Mouse (Mus musculus) cerebellum, adult (tissue): ENCODE measurements at regions not wholly inside any gene's neighbourhood (a gene's known extent, or its start where the extent isn't known, plus 50 kb on each side); places are given as distances from the start of the nearest gene placed in this dataset.
"Not testable (repeated sequence)": the region's sequence is repeated elsewhere in the genome, so short reads cannot be mapped to it uniquely, and the experiment has no call there.

Source experiments
- ATAC-seq: cut with Nextera tagmentation; 2 replicates; pipeline ENCODE4 v1.9.2; 2017; ENCODE audit warnings: mild to moderate bottlenecking, moderate library complexity, mixed read lengths; ENCODE audit not compliant: insufficient number of reproducible peaks, low FRiP score, low TSS enrichment

GRCm38 (mm10) chr5:7732566-7732965, 227.7 kb upstream of the Steap4 start:
- not testable (repeated sequence) for ATAC-seq

GRCm38 (mm10) chr5:7779827-7780226, 180.4 kb upstream of the Steap4 start:
- no peak for ATAC-seq

GRCm38 (mm10) chr5:7782235-7782634, 178.0 kb upstream of the Steap4 start:
- no peak for ATAC-seq

GRCm38 (mm10) chr5:7788406-7788805, 171.9 kb upstream of the Steap4 start:
- ATAC-seq = no peak

- ATAC-seq = no peak
Observed at GRCm38 (mm10) chr5:7789126-7789525, 171.1 kb upstream of the Steap4 start.

DNA sequence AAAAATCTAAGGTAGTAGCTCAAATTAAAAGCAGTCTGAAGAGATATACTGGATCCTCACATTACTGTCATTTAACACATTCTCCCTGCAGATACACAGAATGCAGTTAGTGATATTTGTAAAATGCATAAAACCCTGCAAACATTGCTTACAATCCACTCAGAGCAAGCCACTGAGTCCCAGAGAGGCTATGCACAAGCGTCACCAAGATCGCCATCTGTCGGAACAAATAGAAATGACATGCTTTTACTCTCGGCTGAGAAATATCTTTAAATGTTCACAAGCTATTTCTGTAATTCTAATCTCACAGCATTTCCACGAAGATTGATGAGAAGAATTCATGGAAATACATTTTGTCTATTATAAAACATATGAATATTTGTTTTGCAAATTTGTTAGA, 139.7 kb upstream of the Steap4 start:
- ATAC-seq = no peak

DNA sequence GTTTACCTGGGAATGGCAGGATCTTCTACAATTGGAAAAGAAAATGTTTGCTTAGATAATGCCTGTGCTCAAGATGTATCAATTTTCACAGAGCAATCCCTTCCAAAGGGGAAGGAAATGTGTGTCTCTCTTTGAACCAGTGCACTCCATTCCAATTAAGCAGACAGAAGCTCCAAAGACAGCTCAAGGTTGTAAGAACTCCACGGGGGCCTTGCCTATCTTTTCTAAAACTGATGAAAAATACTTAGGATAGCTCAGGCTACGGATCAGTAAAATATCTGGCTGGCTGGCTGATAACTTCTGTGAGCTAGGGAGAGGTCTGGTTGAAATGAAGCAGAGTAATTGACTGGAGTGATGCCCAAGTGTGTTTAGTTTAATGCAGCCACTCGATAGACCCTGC, 138.6 kb upstream of the Steap4 start:
- ATAC-seq = no peak

DNA sequence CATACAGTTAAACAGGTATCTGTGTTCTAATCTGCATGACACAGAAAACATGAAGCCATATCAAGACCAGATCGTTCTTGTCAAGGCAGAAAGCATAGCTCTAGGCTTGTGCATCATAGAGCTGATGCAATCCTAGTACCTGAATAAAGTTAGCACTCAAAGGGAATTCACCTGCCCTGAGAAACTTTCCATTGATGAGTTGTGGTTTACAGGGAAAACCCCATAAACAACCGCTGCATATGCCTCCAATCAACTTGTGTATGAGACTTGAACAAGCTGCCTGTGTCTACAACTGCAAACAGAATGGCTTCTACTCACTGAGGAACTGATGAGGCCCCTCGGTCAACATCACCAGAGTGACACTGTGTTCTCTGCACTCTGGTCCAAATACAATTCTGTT, 130.6 kb upstream of the Steap4 start:
- no peak for ATAC-seq

DNA sequence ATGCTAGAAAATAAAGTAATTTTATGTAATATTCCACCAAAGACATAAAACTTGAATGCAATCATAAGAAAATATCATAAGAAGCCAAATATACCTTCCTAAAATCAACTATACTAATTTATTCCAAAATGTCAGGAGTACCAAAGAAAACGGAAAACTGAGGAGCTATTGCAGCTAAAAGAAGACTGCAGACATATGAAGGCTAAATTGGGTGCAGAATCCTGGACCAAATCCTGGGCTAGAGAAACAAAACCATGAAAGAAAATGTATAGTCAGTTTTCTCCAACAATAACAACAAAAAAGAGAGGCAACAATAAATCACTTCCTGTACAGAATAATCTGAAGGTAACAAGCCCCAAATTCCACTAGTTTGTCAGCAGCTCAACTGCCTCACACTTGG, 126.4 kb upstream of the Steap4 start:
- ATAC-seq = no peak

GRCm38 (mm10) chr5:7863047-7863446, 97.2 kb upstream of the Steap4 start:
- ATAC-seq = no peak

DNA sequence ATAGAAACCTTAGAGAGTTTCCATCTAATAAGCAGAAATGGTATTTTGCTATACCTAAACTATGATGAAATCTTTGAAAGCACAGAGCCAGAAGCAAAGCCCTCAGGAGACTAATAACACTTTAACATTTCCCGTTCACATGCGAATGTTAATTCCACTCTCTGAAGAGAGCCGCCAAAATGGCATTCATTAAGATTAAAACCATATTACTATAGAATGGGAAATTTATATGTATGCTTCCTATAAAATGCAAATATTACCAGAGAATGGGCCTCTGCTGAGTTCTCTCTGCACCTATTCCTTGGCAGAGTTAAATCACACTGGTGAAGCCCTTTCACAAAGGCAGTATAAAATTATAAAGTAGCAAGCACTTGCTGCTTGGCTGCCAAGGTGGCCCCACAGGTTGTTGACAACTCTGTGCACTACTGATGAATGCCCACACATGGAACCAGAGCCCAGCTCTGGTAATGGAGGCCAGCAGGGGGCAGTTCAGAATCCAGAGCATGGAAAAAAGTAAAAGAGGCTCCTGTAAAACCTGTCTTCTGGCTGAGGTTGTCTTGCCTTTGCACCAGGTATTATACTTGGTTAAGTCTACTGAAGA, 94.1 kb upstream of the Steap4 start:
- no peak for ATAC-seq

- no peak for ATAC-seq
Observed at GRCm38 (mm10) chr5:7899537-7899936, 60.7 kb upstream of the Steap4 start.
